Mouse (Mus musculus): ENCODE data around the gene Faap20. TPM values are rescaled to one million over a fixed set of nuclear protein-coding genes. Genes with fewer than 3 reads are reported as not detected.
"Not testable (repeated sequence)": the region's sequence is repeated elsewhere in the genome, so short reads cannot be mapped to it uniquely, and the experiment has no call there.

The Faap20 gene
- polyA plus RNA-seq, 1 experiment from 2014 or later, result 43.5 TPM

DNA sequence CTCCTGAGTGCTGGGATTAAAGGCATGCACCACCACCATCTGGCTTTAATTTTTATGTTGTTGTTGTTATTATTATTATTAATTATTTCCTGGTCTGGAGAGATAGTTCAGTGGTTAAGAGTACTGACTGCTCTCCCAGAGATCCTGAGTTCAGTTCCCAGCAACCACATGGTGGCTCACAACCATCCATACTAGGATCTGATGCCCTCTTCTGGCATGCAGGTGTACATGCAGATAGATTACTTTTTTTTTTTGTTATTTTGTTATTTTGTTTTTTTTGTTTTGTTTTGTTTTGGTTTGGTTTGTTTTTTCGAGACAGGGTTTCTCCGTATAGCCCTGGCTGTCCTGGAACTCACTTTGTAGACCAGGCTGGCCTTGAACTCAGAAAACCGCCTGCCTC, 1.5 kb upstream of the Faap20 start:
- not testable (repeated sequence) for H3K4me2 ChIP-seq (replicated peaks; ENCODE audit: low read depth); H3K9ac ChIP-seq (ENCODE audit: low read length); H3K9me3 ChIP-seq (ENCODE audit: control insufficient read depth, low read length); H3K27me3 ChIP-seq (ENCODE audit: control insufficient read depth, insufficient read depth, low read length); DNase-seq (ENCODE audit: low spot score); H3K27ac ChIP-seq (replicated peaks); H3K4me1 ChIP-seq (replicated peaks; ENCODE audit: control insufficient read depth, insufficient read depth); H3K36me3 ChIP-seq (ENCODE audit: control insufficient read depth, insufficient read depth, low read length); ATAC-seq (ENCODE audit: low FRiP score, low TSS enrichment); H3K4me3 ChIP-seq (ENCODE audit: low read depth, low read length)
- peak; percentile 60 for TF ChIP-seq CTCF (IDR thresholded peaks at IDR 0.05; ENCODE audit: low read depth)
- WGBS, result 94% methylated on average over 3 of the region's 3 CpGs

DNA sequence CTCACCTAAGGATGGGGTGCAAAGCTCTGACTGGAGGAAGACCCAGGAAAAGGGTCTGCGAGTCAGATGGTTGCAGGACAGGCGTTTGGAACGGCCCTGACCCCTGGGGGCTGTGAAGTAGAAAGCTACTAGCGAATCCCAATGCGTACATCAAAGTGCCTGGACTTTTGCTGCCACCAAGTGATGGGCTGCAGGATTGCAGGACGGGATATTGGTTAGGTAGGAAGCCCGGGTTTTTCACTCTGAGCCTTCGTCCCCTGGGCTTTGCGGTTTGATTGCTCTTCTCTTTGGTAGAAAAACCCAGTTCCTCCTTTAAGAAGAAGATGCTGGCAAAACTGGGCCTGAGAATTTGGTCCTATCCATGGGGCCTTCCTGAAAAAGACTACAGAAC, 350 bp upstream of the Faap20 start:
- Histone ChIP-seq H3K4me3 (ENCODE audit: low read depth, low read length) (peak overlapping the region; percentile 61), H3K4me2 (replicated peaks; ENCODE audit: low read depth) (peak overlapping the region; percentile 95), H3K27ac (replicated peaks) (peak overlapping the region; percentile 97), H3K27me3 (ENCODE audit: control insufficient read depth, insufficient read depth, low read length) (no peaks in the 10 kb centered on the region), H3K4me1 (replicated peaks; ENCODE audit: control insufficient read depth, insufficient read depth) (no peaks in the 10 kb centered on the region), H3K36me3 (ENCODE audit: control insufficient read depth, insufficient read depth, low read length) (no peaks in the 10 kb centered on the region; the same call in 1 of the 2 replicates), H3K9ac (ENCODE audit: low read length) (peak overlapping the region; percentile 81), H3K9me3 (ENCODE audit: control insufficient read depth, low read length) (no peaks in the 10 kb centered on the region)
- ATAC-seq (ENCODE audit: low FRiP score, low TSS enrichment), result peak; percentile 75
- peak; percentile 94 for DNase-seq (ENCODE audit: low spot score)
- WGBS, result 1% methylated on average over 9 of the region's 9 CpGs
- TF ChIP-seq EP300 (optimal IDR thresholded peaks at IDR 0.05), result no peak
- TF ChIP-seq CTCF (IDR thresholded peaks at IDR 0.05; ENCODE audit: low read depth), result peak; percentile 99

DNA sequence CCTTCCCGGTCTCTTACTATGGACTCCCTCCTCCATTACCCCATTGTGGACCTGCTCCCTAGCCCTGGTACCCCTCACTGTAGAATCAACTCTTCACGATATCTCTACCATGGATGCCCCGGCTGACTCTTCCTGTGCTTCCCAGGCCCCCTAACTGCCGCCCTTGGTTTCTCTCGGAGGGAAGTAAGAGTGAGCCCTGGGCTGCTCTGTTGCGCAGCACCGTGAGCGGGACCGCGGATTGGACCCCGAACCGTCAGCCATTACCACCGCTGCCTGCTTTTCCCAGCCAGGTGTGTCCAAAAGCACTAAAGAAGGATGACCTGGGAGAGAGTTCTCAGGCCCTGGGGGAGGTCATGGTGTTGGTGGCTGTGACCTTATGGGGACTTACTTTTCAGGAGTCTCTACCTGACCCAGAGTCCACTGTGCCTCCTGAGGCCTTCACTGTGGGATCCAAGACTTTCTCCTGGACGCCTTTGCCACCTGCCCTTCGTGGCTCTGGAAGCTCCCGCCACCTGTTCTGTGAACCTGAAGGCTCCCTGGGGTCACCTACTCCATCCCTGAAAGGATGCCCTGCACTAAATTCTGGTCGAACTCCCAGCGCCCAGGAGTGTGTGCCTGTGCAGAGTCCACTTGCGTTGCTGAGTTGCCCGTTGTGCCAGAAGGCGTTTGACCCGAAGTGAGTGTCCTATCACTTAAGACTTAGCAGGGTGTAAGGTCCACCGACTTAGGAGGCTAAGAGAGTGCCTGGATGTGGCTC, 937 bp downstream of the Faap20 start:
- peak; percentile 10; the same call in 1 of the 2 replicates for ATAC-seq (ENCODE audit: low FRiP score, low TSS enrichment)
- Histone ChIP-seq H3K36me3 (ENCODE audit: control insufficient read depth, insufficient read depth, low read length) (no peaks in the 10 kb centered on the region; the same call in 1 of the 2 replicates), H3K9ac (ENCODE audit: low read length) (peak overlapping the region; percentile 81), H3K27ac (replicated peaks) (peak overlapping the region; percentile 97), H3K4me3 (ENCODE audit: low read depth, low read length) (peak overlapping the region; percentile 61), H3K27me3 (ENCODE audit: control insufficient read depth, insufficient read depth, low read length) (no peaks in the 10 kb centered on the region), H3K9me3 (ENCODE audit: control insufficient read depth, low read length) (no peaks in the 10 kb centered on the region), H3K4me1 (replicated peaks; ENCODE audit: control insufficient read depth, insufficient read depth) (no peaks in the 10 kb centered on the region), H3K4me2 (replicated peaks; ENCODE audit: low read depth) (peak overlapping the region; percentile 95)
- 14% methylated on average over 23 of the region's 23 CpGs for WGBS
- DNase-seq (ENCODE audit: low spot score), result peak; percentile 45
- TF ChIP-seq EP300 (optimal IDR thresholded peaks at IDR 0.05), result no peak
- TF ChIP-seq CTCF (IDR thresholded peaks at IDR 0.05; ENCODE audit: low read depth), result no peak

DNA sequence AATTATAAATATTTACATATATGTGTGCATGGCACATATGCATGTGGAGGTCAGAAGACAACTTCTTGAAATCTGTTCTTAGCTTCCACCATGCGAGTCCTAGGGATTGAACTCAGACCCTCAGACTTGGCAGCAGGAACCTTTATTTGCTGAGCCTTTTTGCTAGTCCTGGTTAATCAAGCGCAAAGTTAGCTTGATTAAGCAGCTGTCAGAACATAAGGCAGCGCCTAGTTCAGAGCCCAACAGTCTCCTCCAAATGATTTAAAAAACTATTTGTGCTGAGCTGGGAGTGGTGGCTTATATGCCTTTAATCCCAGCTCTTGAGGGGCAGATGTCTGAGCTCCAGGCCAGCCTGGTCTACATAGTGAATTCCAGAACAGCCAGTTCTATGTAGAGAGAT, 1.5 kb downstream of the Faap20 start:
- Histone ChIP-seq H3K4me1 (replicated peaks; ENCODE audit: control insufficient read depth, insufficient read depth) (no peaks in the 10 kb centered on the region), H3K4me3 (ENCODE audit: low read depth, low read length) (no peak overlapping the region), H3K27me3 (ENCODE audit: control insufficient read depth, insufficient read depth, low read length) (no peaks in the 10 kb centered on the region), H3K27ac (replicated peaks) (peak overlapping the region; percentile 97; the same call in 1 of the 2 replicates), H3K4me2 (replicated peaks; ENCODE audit: low read depth) (peak overlapping the region; percentile 95), H3K9me3 (ENCODE audit: control insufficient read depth, low read length) (no peaks in the 10 kb centered on the region), H3K36me3 (ENCODE audit: control insufficient read depth, insufficient read depth, low read length) (no peaks in the 10 kb centered on the region; the same call in 1 of the 2 replicates), H3K9ac (ENCODE audit: low read length) (no peak overlapping the region)
- 30% methylated on average over 3 of the region's 3 CpGs for WGBS
- no peak for DNase-seq (ENCODE audit: low spot score)
- no peak for ATAC-seq (ENCODE audit: low FRiP score, low TSS enrichment)
- TF ChIP-seq EP300 (optimal IDR thresholded peaks at IDR 0.05) (no peak), CTCF (IDR thresholded peaks at IDR 0.05; ENCODE audit: low read depth) (no peak)

DNA sequence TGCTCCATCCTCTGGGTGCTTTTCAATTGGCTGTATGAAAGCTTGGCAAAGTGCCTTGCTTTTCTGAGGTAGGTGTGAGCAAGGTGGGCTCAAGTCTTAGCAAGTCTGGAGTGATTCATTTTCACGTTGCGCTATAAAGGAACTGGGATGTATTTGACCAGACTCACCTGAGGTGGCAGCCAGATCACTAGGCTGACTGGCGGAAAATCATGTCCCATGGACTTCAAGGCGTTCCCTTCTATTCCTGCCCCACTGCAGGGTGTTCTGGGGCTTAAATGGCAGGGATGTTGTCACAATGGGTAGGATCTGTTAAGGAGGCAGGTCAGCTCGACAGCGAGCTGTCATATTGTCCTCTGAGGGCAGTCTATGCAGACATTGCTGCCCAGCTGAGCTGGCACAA, 2.7 kb downstream of the Faap20 start:
- Histone ChIP-seq H3K4me1 (replicated peaks; ENCODE audit: control insufficient read depth, insufficient read depth) (no peaks in the 10 kb centered on the region), H3K36me3 (ENCODE audit: control insufficient read depth, insufficient read depth, low read length) (no peaks in the 10 kb centered on the region; the same call in 1 of the 2 replicates), H3K27ac (replicated peaks) (peak overlapping the region; percentile 61; the same call in 1 of the 2 replicates), H3K27me3 (ENCODE audit: control insufficient read depth, insufficient read depth, low read length) (no peaks in the 10 kb centered on the region), H3K4me3 (ENCODE audit: low read depth, low read length) (no peak overlapping the region), H3K9me3 (ENCODE audit: control insufficient read depth, low read length) (no peaks in the 10 kb centered on the region), H3K4me2 (replicated peaks; ENCODE audit: low read depth) (no peak overlapping the region), H3K9ac (ENCODE audit: low read length) (no peak overlapping the region)
- WGBS, result 66% methylated on average over 6 of the region's 6 CpGs
- TF ChIP-seq EP300 (optimal IDR thresholded peaks at IDR 0.05), result no peak
- no peak for TF ChIP-seq CTCF (IDR thresholded peaks at IDR 0.05; ENCODE audit: low read depth)
- ATAC-seq (ENCODE audit: low FRiP score, low TSS enrichment) (no peak), DNase-seq (ENCODE audit: low spot score) (no peak)

All from stomach, postnatal 0 days (tissue).